In genomic region chr9:43879220-43879968, GRCm38 (mm10) we compare ENCODE assay signal across 10 mouse cellular contexts.
A peak's percentile ranks its signal among the peaks of the same experiment; 100 is the strongest.
DNase-seq lines count a peak whose midpoint lies in the region; ATAC-seq and TF ChIP-seq lines count a peak whose summit lies in the region.
"Had no signal": no experiment of that assay in that cellular context is flagged by ENCODE, and none has a peak within 500 bp of the region (broad histone marks: within the 10 kb centered on the region; RNA-seq: fewer than 3 reads in every experiment).

No protein-coding gene starts in this region.

- peaks cover 43% of the 10 kb centered on the region for H3K27me3 ChIP-seq in heart, postnatal 0 days (ENCODE audit: control insufficient read depth, insufficient read depth, low read length)
- 0 out of 2 replicates have a peak, but pooled peaks cover 3% of the 10 kb centered on the region for H3K27me3 ChIP-seq in forebrain, embryonic 16.5 days (replicated peaks; ENCODE audit: control insufficient read depth, insufficient read depth, low read length)
- peaks cover 42% of the 10 kb centered on the region for H3K27me3 ChIP-seq in midbrain, embryonic 13.5 days

- H3K9ac ChIP-seq in heart, postnatal 0 days (replicated peaks; ENCODE audit: low read depth, low read length) = no peak overlapping the region
- H3K9ac ChIP-seq in forebrain, embryonic 16.5 days (replicated peaks; ENCODE audit: low read depth, low read length) = peak overlapping the region; percentile 43
- peak overlapping the region; percentile 59 for H3K9ac ChIP-seq in midbrain, embryonic 13.5 days (replicated peaks)

- no peaks in the 10 kb centered on the region for H3K4me1 ChIP-seq in heart, postnatal 0 days (ENCODE audit: control insufficient read depth, insufficient read depth)
- H3K4me1 ChIP-seq in forebrain, embryonic 16.5 days (replicated peaks; ENCODE audit: control insufficient read depth, insufficient read depth, low read length) = peaks cover 12% of the 10 kb centered on the region
- H3K4me1 ChIP-seq in midbrain, embryonic 13.5 days (replicated peaks) = peaks cover 26% of the 10 kb centered on the region

- no peak for TF ChIP-seq CTCF in heart, postnatal 0 days (IDR thresholded peaks at IDR 0.05; ENCODE audit: low read depth)

- H3K4me2 ChIP-seq in heart, postnatal 0 days (ENCODE audit: low read depth, low read length) = peak overlapping the region; percentile 45
- H3K4me2 ChIP-seq in forebrain, embryonic 16.5 days (ENCODE audit: low read length) = peak overlapping the region; percentile 65
- H3K4me2 ChIP-seq in midbrain, embryonic 13.5 days (replicated peaks) = peak overlapping the region; percentile 63

- whole genome bisulfite sequencing in heart, postnatal 0 days = 3% methylated on average over 24 of the region's 24 CpGs
- 4% methylated on average over 24 of the region's 24 CpGs for WGBS in forebrain, embryonic 16.5 days
- WGBS in midbrain, embryonic 13.5 days = 3% methylated on average over 24 of the region's 24 CpGs

- no peak for TF ChIP-seq EP300 in heart, postnatal 0 days (IDR thresholded peaks at IDR 0.05; ENCODE audit: low read depth)

- H3K27ac ChIP-seq in heart, postnatal 0 days (ENCODE audit: low read depth) = no peak overlapping the region
- H3K27ac ChIP-seq in forebrain, embryonic 16.5 days (ENCODE audit: low read length) = no peak overlapping the region
- H3K27ac ChIP-seq in midbrain, embryonic 13.5 days = peak overlapping the region; percentile 58

- no peaks in the 10 kb centered on the region for H3K9me3 ChIP-seq in heart, postnatal 0 days (replicated peaks; ENCODE audit: control insufficient read depth, low read length)
- H3K9me3 ChIP-seq in forebrain, embryonic 16.5 days (ENCODE audit: control insufficient read depth, low read length) = no peaks in the 10 kb centered on the region
- no peaks in the 10 kb centered on the region for H3K9me3 ChIP-seq in midbrain, embryonic 13.5 days

- no peaks in the 10 kb centered on the region for H3K36me3 ChIP-seq in heart, postnatal 0 days (replicated peaks; ENCODE audit: control insufficient read depth, insufficient read depth, low read length)
- no peaks in the 10 kb centered on the region for H3K36me3 ChIP-seq in forebrain, embryonic 16.5 days (ENCODE audit: control insufficient read depth, insufficient read depth)
- no peaks in the 10 kb centered on the region for H3K36me3 ChIP-seq in midbrain, embryonic 13.5 days
- H3K36me3 ChIP-seq: G1E had no signal

- no peak for ATAC-seq in heart, postnatal 0 days (ENCODE audit: insufficient read depth, low read depth)
- ATAC-seq in forebrain, embryonic 16.5 days = peak; percentile 28
- ATAC-seq in midbrain, embryonic 13.5 days = peak; percentile 51

- no peak for DNase-seq in heart, postnatal 0 days (ENCODE audit: low spot score)
- DNase-seq in heart, adult 9 months (ENCODE audit: low spot score in 2 of 2) = no peak
- DNase-seq in brain, adult 2 months (ENCODE audit: low read depth, low spot score) = peak; percentile 29
- DNase-seq in spleen, adult 18-20 months = no peak
- DNase-seq in spleen, postnatal 36 days (ENCODE audit: low spot score in 2 of 2) = no peak
- no peak for DNase-seq in cerebellum, adult 8-10 months
- DNase-seq: kidney, adult 9 months had no signal

- peak overlapping the region; percentile 31; the same call in 1 of the 2 replicates for H3K4me3 ChIP-seq in heart, postnatal 0 days (ENCODE audit: low read depth, low read length)
- peak overlapping the region; percentile 37 for H3K4me3 ChIP-seq in forebrain, embryonic 16.5 days (replicated peaks; ENCODE audit: low read length)
- H3K4me3 ChIP-seq in midbrain, embryonic 13.5 days (replicated peaks) = peak overlapping the region; percentile 40
